Mouse (Mus musculus) CD4-positive naive resting alpha-beta T cell, adult 76 days (primary cell): ENCODE data around the gene Prl3d1. TPM values are rescaled to one million over a fixed set of nuclear protein-coding genes. Genes with fewer than 3 reads are reported as not detected.

Source experiments
- total RNA-seq: library from RNA; stranded (reverse); gene quantifications from one replicate; pipeline ENCODE4 v1.2.4, GENCODE M21; 2023

Prl3d1 gene
- not detected for total RNA-seq

GRCm38 (mm10) chr13:27093890-27094289 is at the start of gene Prl3d1:
Gene Prl3d1, plus strand, starts transcription at chr13:27094190.

GRCm38 (mm10) chr13:27057270-27057669 is 36.7 kb upstream of the Prl3d1 start, which contains the start of gene Prl:
Gene Prl, plus strand, starts transcription at chr13:27057570.

GRCm38 (mm10) chr13:27121398-27121797 is 27.4 kb downstream of the Prl3d1 start, which contains the start of gene Prl3d2:
Gene Prl3d2, plus strand, starts transcription at chr13:27121698.

Other genes with a start within 250 kb of the Prl3d1 start
- gene Prl, start 36.6 kb upstream of the Prl3d1 start, total RNA-seq = not detected
- not detected for gene Prl3d2, start 27.5 kb downstream of the Prl3d1 start, total RNA-seq
- gene Prl3d3, start 62.6 kb downstream of the Prl3d1 start, total RNA-seq = not detected
- gene Prl3c1, start 102.5 kb downstream of the Prl3d1 start, total RNA-seq = not detected
- not detected for gene Prl3b1, start 147.7 kb downstream of the Prl3d1 start, total RNA-seq
- not detected for gene Prl3a1, start 165.2 kb downstream of the Prl3d1 start, total RNA-seq
- gene Prl6a1, start 218.4 kb downstream of the Prl3d1 start, total RNA-seq = not detected